Mouse (Mus musculus) spleen, adult 2 months (tissue): ENCODE data around the gene Elmod3. TPM values are rescaled to one million over a fixed set of nuclear protein-coding genes. Genes with fewer than 3 reads are reported as not detected.

ENCODE experiments used
- DNase-seq, 2 experiments: peaks; one replicate each; pipeline versions ENCODE4 v3.0.0 to v3.0.0-alpha.2; 2012 to 2021; ENCODE audit warnings: low spot score in 2 of 2, low read depth in 1 of 2
- H3K27ac ChIP-seq: fragments of 200-500 bp; 2 replicates; pipeline ENCODE4 v1.5.1; 2012; ENCODE audit warnings: low read length, inconsistent platforms; ENCODE audit not compliant: insufficient read depth
- H3K27me3 ChIP-seq: fragments of 200-500 bp; 2 replicates; pipeline ENCODE4 v1.6.1; 2012; ENCODE audit warnings: mild to moderate bottlenecking, moderate library complexity, low read length, inconsistent platforms; ENCODE audit not compliant: control insufficient read depth, insufficient read depth
- H3K36me3 ChIP-seq: fragments of 200-500 bp; 2 replicates; pipeline ENCODE4 v1.6.1; 2012; ENCODE audit warnings: mild to moderate bottlenecking, low read length, inconsistent platforms; ENCODE audit not compliant: control insufficient read depth, insufficient read depth
- H3K4me1 ChIP-seq: fragments of 200-500 bp; 2 replicates; pipeline ENCODE4 v1.6.1; 2011; ENCODE audit warnings: inconsistent platforms; ENCODE audit not compliant: control insufficient read depth, insufficient read depth, insufficient read length
- H3K4me3 ChIP-seq: fragments of 200-500 bp; 2 replicates; pipeline ENCODE4 v1.5.1; 2011; ENCODE audit warnings: mild to moderate bottlenecking, inconsistent platforms; ENCODE audit not compliant: insufficient read depth, insufficient read length; ENCODE audit errors: extremely low read depth
- CTCF ChIP-seq: fragments of 200-500 bp; IDR thresholded peaks from 2 replicates; pipeline ENCODE4 v1.5.1; 2011; ENCODE audit warnings: mild to moderate bottlenecking, inconsistent platforms; ENCODE audit not compliant: insufficient read depth, insufficient read length, insufficient replicate concordance; ENCODE audit errors: extremely low read depth
- POLR2A ChIP-seq: fragments of 200-500 bp; IDR thresholded peaks from 2 replicates; pipeline ENCODE4 v1.6.1; 2011; ENCODE audit warnings: low read depth, low read length, inconsistent platforms
- WGBS: fragments of 180-500 bp; shearing (Covaris S2); methylation state at CpG from one replicate; pipeline ENCODE4 v1.1.7; 2018; 5-methylcytosine and 5-hydroxymethylcytosine counted together
- polyA plus RNA-seq: library from polyadenylated mRNA; depleted of rRNA; stranded (reverse); fragments of >200 nt; gene quantifications from 2 replicates; pipeline ENCODE4 v1.2.3, GENCODE M21; 2012

The Elmod3 gene
- polyA plus RNA-seq, 1 experiment, result 12.2 TPM

- TF ChIP-seq POLR2A (no peak), CTCF (no peak)
- Histone ChIP-seq H3K27me3 (no peaks in the 10 kb centered on the region), H3K4me1 (peaks cover 45% of the 10 kb centered on the region), H3K27ac (no peak overlapping the region), H3K4me3 (no peak overlapping the region), H3K36me3 (no peaks in the 10 kb centered on the region)
- no peak for DNase-seq
- 84% methylated on average over 3 of the region's 3 CpGs for WGBS
Observed at GRCm38 (mm10) chr6:72547862-72548261, 50.4 kb downstream of the Elmod3 start.

- no peak for TF ChIP-seq POLR2A
- peak; percentile 10; the same call in 1 of the 2 replicates for TF ChIP-seq CTCF
- Histone ChIP-seq H3K36me3 (no peaks in the 10 kb centered on the region), H3K4me3 (no peak overlapping the region), H3K4me1 (peaks cover 42% of the 10 kb centered on the region), H3K27ac (no peak overlapping the region), H3K27me3 (no peaks in the 10 kb centered on the region)
- no peak for DNase-seq
- WGBS, result 94% methylated on average over 2 of the region's 2 CpGs
Observed at GRCm38 (mm10) chr6:72547121-72547520, 51.1 kb downstream of the Elmod3 start.

DNA sequence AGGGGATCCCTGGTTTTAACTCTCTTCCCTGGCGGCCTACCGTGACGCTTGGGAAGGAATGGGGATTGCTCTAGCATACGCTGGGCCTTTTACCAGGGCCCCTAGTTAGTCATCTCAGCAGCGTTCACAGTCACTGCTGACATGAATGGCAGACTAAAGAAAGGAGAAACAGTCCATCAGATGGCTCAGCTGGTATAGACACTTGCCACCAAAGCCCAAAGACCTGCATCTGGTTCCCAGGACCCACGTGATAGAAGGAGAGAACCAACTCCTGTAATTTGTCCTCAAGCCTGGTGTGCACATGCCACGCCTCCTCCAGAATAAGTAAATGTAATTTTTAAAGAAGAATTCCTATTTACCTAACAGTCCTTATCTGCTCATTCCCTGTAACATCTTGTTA is 52.8 kb downstream of the Elmod3 start:
- 57% methylated on average over 7 of the region's 7 CpGs for WGBS
- no peaks in the 10 kb centered on the region for H3K36me3 ChIP-seq
- H3K27me3 ChIP-seq, result no peaks in the 10 kb centered on the region
- DNase-seq, result no peak
- TF ChIP-seq CTCF, result no peak
- no peak for TF ChIP-seq POLR2A
- peak overlapping the region; percentile 63 for H3K27ac ChIP-seq
- H3K4me1 ChIP-seq, result peaks cover 27% of the 10 kb centered on the region; the same call in 1 of the 2 replicates
- no peak overlapping the region for H3K4me3 ChIP-seq

- peak; percentile 71 to 75 for DNase-seq
- WGBS, result 2% methylated on average over 23 of the region's 23 CpGs
- peak within 1 kb of the TSS; percentile 98 for H3K27ac ChIP-seq
- peaks cover 19% of the 10 kb centered on the region; the same call in 1 of the 2 replicates for H3K4me1 ChIP-seq
- H3K27me3 ChIP-seq, result no peaks in the 10 kb centered on the region
- peak within 1 kb of the TSS; percentile 65 for H3K4me3 ChIP-seq
- no peak for TF ChIP-seq CTCF
- no peak for TF ChIP-seq POLR2A
- H3K36me3 ChIP-seq, result no peaks in the 10 kb centered on the region
Observed at GRCm38 (mm10) chr6:72544283-72544987, 53.8 kb downstream of the Elmod3 start, which contains the start of gene Capg. Gene Capg, plus strand, starts transcription at chr6:72544391.

GRCm38 (mm10) chr6:72543265-72543850 is 54.9 kb downstream of the Elmod3 start:
- DNase-seq, result no peak
- peak overlapping the region; percentile 98; the same call in 1 of the 2 replicates for H3K27ac ChIP-seq
- no peaks in the 10 kb centered on the region for H3K27me3 ChIP-seq
- TF ChIP-seq CTCF (no peak), POLR2A (no peak)
- WGBS, result 86% methylated on average over 12 of the region's 12 CpGs
- no peaks in the 10 kb centered on the region for H3K36me3 ChIP-seq
- peaks cover 15% of the 10 kb centered on the region; the same call in 1 of the 2 replicates for H3K4me1 ChIP-seq
- H3K4me3 ChIP-seq, result peak overlapping the region; percentile 65; the same call in 1 of the 2 replicates

GRCm38 (mm10) chr6:72538562-72539031 is 59.6 kb downstream of the Elmod3 start:
- peaks cover 8% of the 10 kb centered on the region; the same call in 1 of the 2 replicates for H3K4me1 ChIP-seq
- no peaks in the 10 kb centered on the region for H3K36me3 ChIP-seq
- TF ChIP-seq POLR2A (peak; percentile 71), CTCF (no peak)
- no peaks in the 10 kb centered on the region for H3K27me3 ChIP-seq
- peak overlapping the region; percentile 56 for H3K27ac ChIP-seq
- peak overlapping the region; percentile 57 for H3K4me3 ChIP-seq
- DNase-seq, result peak; percentile 85 to 86
- 2% methylated on average over 16 of the region's 16 CpGs for WGBS
